Mouse (Mus musculus) brown adipose tissue, adult 24 weeks (tissue): ENCODE measurements at regions not wholly inside any gene's neighbourhood (a gene's known extent, or its start where the extent isn't known, plus 50 kb on each side); places are given as distances from the start of the nearest gene placed in this dataset.

Experiments
- H3K27ac ChIP-seq: fragments of 200-500 bp; replicated peaks from 2 replicates; pipeline ENCODE4 v1.5.1; 2012; ENCODE audit warnings: low read depth, mild to moderate bottlenecking, low read length
- H3K4me1 ChIP-seq: fragments of 200-500 bp; 2 replicates; pipeline ENCODE4 v1.6.1; 2012; ENCODE audit warnings: low read length, mixed read lengths; ENCODE audit not compliant: control insufficient read depth, insufficient read depth, insufficient read length
- H3K4me3 ChIP-seq: fragments of 200-500 bp; 2 replicates; pipeline ENCODE4 v1.5.1; 2012; ENCODE audit warnings: low read depth, mild to moderate bottlenecking, low read length, moderate library complexity; ENCODE audit not compliant: insufficient read depth

DNA sequence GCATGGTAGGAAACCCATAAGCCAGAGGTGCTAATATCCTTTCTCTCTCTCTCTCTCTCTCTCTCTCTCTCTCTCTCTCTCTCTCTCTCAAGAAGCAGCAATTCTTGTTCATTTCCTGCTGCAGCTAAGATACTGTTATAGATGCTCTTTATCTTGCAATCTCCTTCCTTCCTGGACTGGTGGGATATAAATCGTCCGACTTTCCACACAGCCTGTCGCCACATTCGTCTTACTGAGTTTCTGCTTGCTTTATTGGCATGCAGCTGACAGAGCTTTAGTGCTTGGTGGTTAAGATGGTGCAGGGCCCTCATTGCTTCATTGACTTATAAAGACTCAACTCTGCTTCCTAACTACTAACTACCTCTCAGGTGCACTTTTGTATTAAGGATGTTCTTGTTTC, 165.6 kb downstream of the Kdr start:
- Histone ChIP-seq H3K4me3 (no peak overlapping the region), H3K4me1 (peaks cover 7% of the 10 kb centered on the region), H3K27ac (no peak overlapping the region)

DNA sequence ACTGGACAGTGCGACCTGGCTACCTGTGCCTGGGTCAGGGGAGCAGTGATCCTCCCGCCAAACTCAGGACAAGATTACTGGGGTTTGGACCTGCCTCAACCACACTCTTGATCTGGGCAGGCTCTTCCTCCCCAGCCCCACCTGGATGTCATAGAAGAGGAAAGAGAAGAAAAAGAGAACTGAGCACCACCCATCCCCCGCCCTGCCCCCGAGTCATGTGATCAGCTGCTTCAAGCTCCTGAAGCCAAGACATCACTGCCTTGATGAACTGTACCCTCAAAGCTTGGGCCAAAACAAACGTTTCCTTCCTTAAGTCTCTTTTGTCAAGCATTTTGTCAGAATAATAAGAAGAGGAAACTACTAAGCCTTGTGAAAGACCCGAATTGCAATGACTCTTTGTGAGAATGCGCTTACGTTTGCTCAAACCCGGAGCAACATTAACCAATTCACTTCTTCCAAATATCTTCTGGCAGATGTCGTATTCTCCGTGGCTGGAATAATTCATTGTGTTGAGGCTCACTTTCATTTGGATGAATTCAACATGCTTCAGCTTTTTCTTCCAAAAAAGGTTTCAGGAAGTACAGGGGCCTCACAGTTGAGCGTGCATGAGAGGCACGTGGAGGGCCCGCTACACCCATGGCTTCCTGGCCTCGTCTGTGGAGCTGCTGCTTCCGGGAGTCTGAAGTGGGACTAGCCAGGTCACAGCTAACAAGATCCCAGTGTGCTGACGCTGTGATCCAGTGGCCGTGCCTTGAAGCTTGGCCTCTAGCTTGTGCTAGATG, 169.5 kb downstream of the Kdr start:
- peaks cover 3% of the 10 kb centered on the region for H3K4me1 ChIP-seq

DNA sequence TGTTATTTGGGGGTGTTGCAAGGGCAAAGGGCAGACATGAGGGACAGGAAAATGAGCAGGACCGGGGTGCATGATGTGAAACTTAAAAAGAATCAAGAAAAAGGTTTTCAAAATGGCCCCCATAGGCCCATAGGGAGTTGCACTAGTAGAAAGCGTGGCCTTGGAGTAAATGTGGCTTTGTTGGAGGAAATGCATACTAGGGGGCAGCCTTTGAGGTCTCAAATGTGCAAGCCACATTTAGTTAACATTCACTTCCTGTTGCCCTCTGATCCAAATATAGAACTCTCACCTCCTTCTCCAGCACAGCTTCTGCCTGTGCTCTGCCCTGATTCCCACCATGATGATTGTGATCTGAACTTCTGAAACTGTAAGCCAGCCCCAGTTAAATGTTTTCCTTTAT, 173.2 kb downstream of the Kdr start:
- no peak overlapping the region for H3K27ac ChIP-seq
- H3K4me1 ChIP-seq: no peaks in the 10 kb centered on the region

More for the DNA sequence above, 169.5 kb downstream of the Kdr start:
- Histone ChIP-seq H3K27ac (no peak overlapping the region), H3K4me3 (no peak overlapping the region)

DNA sequence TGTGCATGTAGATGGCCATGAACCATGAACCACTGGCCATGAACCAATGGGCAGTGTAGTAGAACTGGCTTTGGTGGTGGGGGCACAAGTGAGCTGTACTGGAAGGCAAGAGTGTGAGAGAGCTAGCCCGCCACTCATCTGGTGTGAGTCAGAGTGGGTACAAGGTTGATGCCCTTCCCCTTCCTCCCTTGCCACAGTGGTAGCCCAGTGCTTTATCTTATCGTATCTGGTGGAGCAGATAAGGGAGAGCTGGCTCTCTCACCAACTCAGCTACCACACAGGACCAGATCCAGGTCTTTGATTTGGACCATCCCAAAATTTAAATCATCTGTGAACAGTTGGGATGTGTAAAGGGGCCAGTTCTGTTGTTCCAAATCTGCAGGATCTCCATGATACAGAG, 173.9 kb downstream of the Kdr start:
- no peak overlapping the region for H3K27ac ChIP-seq
- no peak overlapping the region for H3K4me3 ChIP-seq
- H3K4me1 ChIP-seq: no peaks in the 10 kb centered on the region

More for the DNA sequence above, 173.2 kb downstream of the Kdr start:
- no peak overlapping the region for H3K4me3 ChIP-seq

DNA sequence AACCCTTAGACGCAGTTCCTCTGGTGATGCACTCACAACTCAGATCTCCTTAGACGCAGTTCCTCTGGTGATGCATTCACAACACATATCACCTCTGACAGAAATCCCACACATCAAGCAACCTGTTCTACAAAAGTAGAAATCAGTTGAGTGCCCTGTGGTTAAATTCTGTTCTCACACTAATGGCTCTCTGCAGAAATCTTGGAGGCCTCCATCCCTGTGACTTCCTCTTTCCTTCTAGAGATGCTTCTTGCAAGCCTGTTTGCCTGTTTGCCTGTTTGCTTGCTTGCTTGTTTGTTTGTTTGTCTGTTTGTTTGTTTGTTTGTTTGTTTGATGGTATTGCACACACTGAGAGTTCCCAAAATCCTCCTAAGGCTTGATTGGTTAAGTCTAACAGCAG, 175.2 kb downstream of the Kdr start:
- Histone ChIP-seq H3K27ac (no peak overlapping the region), H3K4me1 (no peaks in the 10 kb centered on the region), H3K4me3 (no peak overlapping the region)

DNA sequence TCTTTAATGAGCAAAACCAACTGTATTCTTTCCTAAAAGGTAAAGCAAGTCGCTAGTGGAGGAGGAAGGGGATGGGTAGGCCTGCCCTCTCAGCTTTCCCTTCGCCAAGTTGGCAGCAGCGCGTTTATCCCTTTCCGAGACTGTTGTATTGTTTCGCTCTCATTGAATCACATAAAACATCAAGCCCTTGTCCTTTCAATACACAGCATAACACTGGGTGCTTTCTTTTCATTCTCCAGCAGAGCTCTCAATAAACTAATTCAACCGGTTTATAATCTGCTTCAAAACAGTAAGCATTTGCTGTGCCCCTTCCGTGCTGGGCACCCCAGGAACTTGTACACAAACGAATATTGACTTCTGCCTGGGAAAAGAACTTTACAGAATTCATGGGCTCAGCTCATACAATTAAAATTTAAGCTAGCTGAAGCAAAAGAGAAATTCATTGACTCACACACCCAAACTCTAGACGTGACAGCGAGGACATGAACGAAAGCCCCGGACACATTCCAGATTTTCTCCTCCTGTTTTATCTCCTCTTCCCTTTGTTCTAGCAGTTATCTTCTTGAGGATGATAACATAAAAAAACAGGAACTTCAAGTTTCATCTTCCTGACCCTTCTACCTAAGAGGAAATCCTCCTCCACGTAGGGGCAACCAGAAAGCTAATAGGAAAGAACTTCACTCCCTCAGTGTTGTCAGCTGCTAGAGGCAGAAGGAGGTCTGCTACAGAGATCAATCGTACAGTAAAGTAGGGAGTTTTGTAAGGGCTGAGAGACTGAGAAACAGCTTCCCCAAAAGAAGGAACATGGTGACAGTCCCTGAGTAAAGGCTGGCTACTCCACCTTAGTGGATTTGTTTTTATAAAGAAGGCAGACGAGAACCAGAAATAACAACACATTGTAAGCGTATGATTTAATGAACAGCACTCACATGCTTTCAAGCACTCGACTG, 177.9 kb downstream of the Kdr start:
- no peak overlapping the region for H3K27ac ChIP-seq
- no peaks in the 10 kb centered on the region for H3K4me1 ChIP-seq
- no peak overlapping the region for H3K4me3 ChIP-seq

DNA sequence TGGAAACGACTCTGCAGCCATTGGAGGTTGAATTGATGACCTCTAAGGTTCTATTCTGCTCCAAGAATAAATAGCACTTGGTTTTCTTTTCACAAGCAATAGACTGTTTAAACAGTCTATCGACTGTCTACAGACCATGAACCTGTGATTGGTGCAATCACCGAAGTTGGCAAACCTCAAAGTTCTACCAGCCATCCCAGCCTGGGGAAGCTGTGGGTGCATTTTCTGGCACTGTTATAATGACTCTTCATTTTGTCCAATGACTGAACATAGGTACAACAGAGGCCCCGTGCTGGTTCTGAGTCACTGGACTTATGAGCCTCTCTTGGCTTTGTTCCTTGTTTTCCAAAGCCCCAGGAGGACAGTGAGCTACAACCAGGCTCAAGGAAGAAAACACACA, 178.6 kb downstream of the Kdr start:
- H3K4me3 ChIP-seq: no peak overlapping the region
- no peak overlapping the region for H3K27ac ChIP-seq
- no peaks in the 10 kb centered on the region for H3K4me1 ChIP-seq

DNA sequence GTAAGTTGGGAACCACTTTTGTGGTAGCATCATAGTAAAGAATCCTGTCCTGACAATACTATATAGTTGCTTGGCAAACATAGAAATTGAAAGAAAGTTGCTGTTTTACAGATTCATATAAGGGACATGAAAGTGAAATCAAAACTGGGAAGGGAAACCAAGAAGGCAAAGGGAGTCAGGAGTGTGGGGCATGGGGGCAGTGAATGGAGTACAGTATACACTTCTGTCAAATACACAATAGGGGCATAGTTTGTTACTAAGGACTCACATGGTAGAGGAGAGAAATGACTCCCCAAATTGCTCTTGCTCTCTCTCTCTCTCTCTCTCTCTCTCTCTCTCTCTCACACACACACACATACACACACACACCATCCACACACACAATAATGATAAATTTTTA, 185.1 kb downstream of the Kdr start:
- no peak overlapping the region for H3K27ac ChIP-seq

DNA sequence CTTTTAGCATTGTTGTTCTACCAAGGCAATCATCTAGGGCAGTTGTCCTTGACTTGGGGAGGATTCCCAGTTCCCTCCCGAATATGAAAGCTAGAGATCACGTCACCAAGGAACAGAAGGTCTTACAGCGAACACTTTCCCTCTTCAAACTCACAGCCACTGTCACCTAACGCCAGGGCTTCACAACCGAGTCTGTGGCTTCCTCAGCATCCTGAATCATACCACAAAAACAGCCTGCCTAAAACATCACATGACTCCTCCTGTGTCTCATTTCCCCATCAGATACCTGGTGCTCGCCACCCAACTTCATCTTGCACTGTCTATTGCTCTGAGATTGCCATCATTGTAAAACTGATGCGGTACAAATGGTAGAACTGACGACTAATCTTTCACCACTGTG, 186.5 kb downstream of the Kdr start:
- no peak overlapping the region for H3K27ac ChIP-seq
- no peak overlapping the region for H3K4me3 ChIP-seq
- H3K4me1 ChIP-seq: no peaks in the 10 kb centered on the region

More for the DNA sequence above, 185.1 kb downstream of the Kdr start:
- no peak overlapping the region for H3K4me3 ChIP-seq
- H3K4me1 ChIP-seq: no peaks in the 10 kb centered on the region

DNA sequence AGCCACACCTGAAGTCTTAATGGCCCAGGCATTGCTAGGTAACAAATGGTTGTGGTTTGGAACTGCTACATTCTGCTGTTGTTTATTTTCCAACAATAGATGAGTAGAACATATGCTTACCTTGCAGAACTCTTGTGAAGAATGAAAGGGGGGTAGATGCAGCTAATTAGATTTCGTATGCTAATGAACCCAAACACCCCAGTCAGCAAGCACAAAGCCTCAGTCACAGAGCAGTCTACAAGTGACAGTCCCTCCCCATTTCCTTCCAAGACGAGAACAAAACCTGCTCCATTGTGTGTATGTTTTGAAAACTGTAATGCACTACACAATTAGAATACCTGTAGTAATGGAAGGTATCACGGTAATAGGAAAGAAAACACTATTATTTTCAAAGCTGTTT, 190.2 kb downstream of the Kdr start:
- no peak overlapping the region for H3K4me3 ChIP-seq
- H3K27ac ChIP-seq: no peak overlapping the region
- peaks cover 3% of the 10 kb centered on the region; the same call in 1 of the 2 replicates for H3K4me1 ChIP-seq

DNA sequence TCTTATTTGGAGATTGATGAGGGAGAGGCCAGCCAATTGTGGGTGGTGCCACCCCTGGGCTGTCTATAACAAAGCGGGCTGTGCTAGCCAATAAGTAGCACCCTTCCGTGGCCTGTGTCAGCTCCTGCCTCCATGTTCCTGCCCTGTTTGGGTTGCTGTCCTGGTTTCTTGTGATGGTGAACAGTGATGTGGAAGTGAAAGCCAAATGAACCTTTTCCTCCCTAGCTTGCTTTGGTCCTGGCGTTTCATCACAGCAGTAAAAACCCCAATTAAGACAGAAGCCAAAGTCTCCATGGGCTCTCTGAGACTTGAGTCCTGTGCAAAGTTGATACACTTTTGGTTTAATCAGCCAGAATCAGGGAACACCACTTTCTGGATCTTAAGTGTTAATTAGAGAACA, 192.1 kb downstream of the Kdr start:
- peaks cover 3% of the 10 kb centered on the region; the same call in 1 of the 2 replicates for H3K4me1 ChIP-seq
- H3K27ac ChIP-seq: no peak overlapping the region
- H3K4me3 ChIP-seq: no peak overlapping the region

DNA sequence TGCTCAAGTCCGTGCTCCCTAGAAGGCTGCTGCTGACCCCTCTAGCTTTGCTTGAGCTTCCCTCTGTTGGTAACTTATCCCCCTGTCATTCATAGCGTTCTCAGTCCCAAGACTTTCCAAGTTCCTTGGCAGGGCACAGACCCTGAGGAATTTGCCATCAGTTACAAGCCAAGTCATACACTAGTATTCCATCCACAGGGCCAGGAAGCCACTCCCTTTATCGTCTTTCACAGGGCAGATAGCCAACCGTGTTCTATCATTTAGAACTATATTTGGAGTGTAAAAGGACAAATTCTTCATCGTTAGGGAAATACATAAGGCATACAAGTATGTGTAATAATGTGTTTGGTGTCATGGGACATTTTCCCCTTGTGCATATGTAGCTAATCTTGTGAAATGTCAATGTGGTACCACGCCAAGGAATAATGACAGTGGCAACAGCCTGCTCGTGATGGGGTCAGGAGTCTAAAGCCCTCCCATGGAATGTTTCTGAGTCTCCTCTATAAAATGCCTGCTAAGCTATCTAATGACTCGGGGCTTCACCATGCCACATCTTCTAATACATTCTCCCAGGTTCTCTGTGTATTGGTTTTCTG, 193.2 kb downstream of the Kdr start:
- peaks cover 3% of the 10 kb centered on the region; the same call in 1 of the 2 replicates for H3K4me1 ChIP-seq
- no peak overlapping the region for H3K4me3 ChIP-seq
- H3K27ac ChIP-seq: no peak overlapping the region

DNA sequence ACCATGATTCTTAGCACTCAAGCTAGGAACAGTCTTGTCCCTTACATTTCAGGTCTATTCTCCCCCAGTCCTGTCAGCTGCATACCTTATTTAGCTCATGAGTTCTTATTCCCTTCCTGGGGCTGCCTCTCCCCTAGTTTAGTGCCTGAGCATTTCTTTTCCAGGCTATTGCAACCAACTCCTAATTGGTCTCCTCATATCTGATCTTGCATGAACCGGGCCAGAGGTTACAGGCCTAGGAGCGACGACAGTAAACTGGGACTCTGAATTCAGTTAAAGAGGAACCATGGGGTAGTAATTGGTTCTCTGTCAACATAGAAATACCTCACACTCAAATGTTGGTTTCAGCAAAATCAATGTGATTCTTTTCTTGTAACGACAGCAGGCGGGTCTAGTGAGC, 195.9 kb downstream of the Kit start:
- H3K27ac ChIP-seq: peak overlapping the region; percentile 64
- H3K4me3 ChIP-seq: no peak overlapping the region
- no peaks in the 10 kb centered on the region for H3K4me1 ChIP-seq

DNA sequence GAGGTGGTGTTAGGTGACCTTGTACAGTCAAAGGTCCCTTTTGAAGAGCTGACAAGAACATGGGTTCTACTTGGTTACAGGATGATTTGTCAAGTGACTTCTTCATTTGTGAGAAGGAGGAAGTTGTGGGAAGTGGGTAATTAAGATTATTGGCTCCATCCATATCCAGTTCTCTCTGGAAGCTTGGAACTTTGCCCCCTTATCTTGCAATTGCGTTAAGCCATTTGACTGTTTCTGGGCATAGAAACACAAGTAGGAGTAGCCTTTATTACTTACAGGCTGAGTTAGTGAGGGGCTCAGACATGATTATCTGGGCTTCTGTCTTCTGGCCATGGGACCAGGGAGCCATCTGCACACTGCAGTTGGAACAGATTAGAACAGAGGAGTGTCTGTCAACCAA, 192.5 kb downstream of the Kit start:
- H3K27ac ChIP-seq: no peak overlapping the region
- H3K4me1 ChIP-seq: no peaks in the 10 kb centered on the region
- H3K4me3 ChIP-seq: no peak overlapping the region

DNA sequence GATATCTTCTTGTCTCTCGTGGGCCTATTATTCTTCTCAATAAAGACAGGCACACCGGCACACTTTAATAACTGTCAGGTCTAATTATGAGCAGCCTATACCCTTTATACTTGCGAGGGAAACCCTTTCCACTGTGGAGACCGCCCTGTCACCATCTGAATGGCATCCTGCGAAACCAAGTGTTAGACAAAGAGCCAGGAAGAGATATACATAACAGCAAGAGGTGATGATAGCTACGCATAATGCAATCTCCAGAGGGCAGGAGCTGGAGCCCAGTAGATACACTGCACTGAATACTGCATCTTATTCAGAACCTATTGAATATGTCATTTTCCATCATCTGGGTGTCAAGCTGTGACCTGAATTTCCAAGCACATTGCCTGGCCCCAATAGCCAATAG, 187.7 kb downstream of the Kit start:
- Histone ChIP-seq H3K4me1 (0 out of 2 replicates have a peak, but pooled peaks cover 4% of the 10 kb centered on the region), H3K27ac (no peak overlapping the region), H3K4me3 (no peak overlapping the region)
